Mouse (Mus musculus) liver, embryonic 11.5 days (tissue): ENCODE data around the gene Hist1h2bf. TPM values are rescaled to one million over a fixed set of nuclear protein-coding genes. Genes with fewer than 3 reads are reported as not detected.

Experiments
- microRNA-seq: library from miRNA; unstranded; fragments of <30 nt; microRNA quantifications from one replicate; pipeline ENCODE4, GENCODE M21; 2017; ENCODE audit warnings: borderline number of aligned reads
- polyA plus RNA-seq: library from polyadenylated mRNA; unstranded; fragments of >200 nt; fragmentation: Nextera tagmentation; extraction: Ambion mirVana; gene quantifications from 2 replicates; pipeline ENCODE4 v1.2.1, GENCODE M21; 2014

Gene Hist1h2bf
- polyA plus RNA-seq, 1 experiment from 2014 or later = 1.8 TPM

Small RNA genes within 50 kb of the gene (microRNA-seq; reads per million reads assigned to microRNA genes)
- gene Gm44297 (4.2 reads per million, percentile 9 among the genes with 10 or more reads in this experiment), gene Gm44359 (1.1 reads per million), gene Gm44394 (1.8 reads per million)

Other genes starting within 250 kb of the Hist1h2bf start
- gene Zfp322a, start 205.0 kb downstream of the Hist1h2bf start, polyA plus RNA-seq = 36.4 and 37.0 TPM in 2 replicates
- 13.1 and 13.4 TPM in 2 replicates for gene Abt1, start 150.3 kb downstream of the Hist1h2bf start, polyA plus RNA-seq
- gene Btn1a1, start 108.3 kb downstream of the Hist1h2bf start, polyA plus RNA-seq = 1.8 and 2.2 TPM in 2 replicates
- 0.08 and 0.32 TPM in 2 replicates for gene Btn2a2, start 85.3 kb downstream of the Hist1h2bf start, polyA plus RNA-seq
- gene Hist1h4h, start 43.1 kb downstream of the Hist1h2bf start, polyA plus RNA-seq = 3.3 and 4.3 TPM in 2 replicates
- gene Hist1h2af, start 40.3 kb downstream of the Hist1h2bf start, polyA plus RNA-seq = 1.1 and 5.1 TPM in 2 replicates
- gene Hist1h3g, start 38.8 kb downstream of the Hist1h2bf start, polyA plus RNA-seq = 5.2 TPM in 2 replicates
- 1.6 and 1.7 TPM in 2 replicates for gene Hist1h2bh, start 30.8 kb downstream of the Hist1h2bf start, polyA plus RNA-seq
- gene Hist1h3f, start 30.1 kb downstream of the Hist1h2bf start, polyA plus RNA-seq = 0.42 and 0.62 TPM in 2 replicates
- 0.66 and 1.4 TPM in 2 replicates for gene Hist1h4f, start 22.5 kb downstream of the Hist1h2bf start, polyA plus RNA-seq
- gene Hist1h1d, start 20.9 kb downstream of the Hist1h2bf start, polyA plus RNA-seq = 0.68 and 0.82 TPM in 2 replicates
- 3.5 and 5.6 TPM in 2 replicates for gene Hist1h3e, start 11.8 kb downstream of the Hist1h2bf start, polyA plus RNA-seq
- 61.3 and 62.9 TPM in 2 replicates for gene Hist1h2ae, start 3.0 kb downstream of the Hist1h2bf start, polyA plus RNA-seq
- gene Hist1h2bg, start 2.8 kb downstream of the Hist1h2bf start, polyA plus RNA-seq = 5.7 and 6.3 TPM in 2 replicates
- 0.84 and 0.92 TPM in 2 replicates for gene Hist1h2ad, start 185 bp upstream of the Hist1h2bf start, polyA plus RNA-seq
- 7.7 and 8.5 TPM in 2 replicates for gene Hist1h3d, start 1.6 kb upstream of the Hist1h2bf start, polyA plus RNA-seq
- gene Hist1h4d, start 7.4 kb upstream of the Hist1h2bf start, polyA plus RNA-seq = 92.8 and 99.3 TPM in 2 replicates
- gene Hist1h2be, start 46.9 kb upstream of the Hist1h2bf start, polyA plus RNA-seq = 4.4 TPM in 2 replicates
- gene Hist1h1e, start 48.4 kb upstream of the Hist1h2bf start, polyA plus RNA-seq = 17.5 and 21.2 TPM in 2 replicates
- gene Hist1h2ac, start 109.8 kb upstream of the Hist1h2bf start, polyA plus RNA-seq = 0.79 and 1.5 TPM in 2 replicates
- gene Hist1h2bc, start 110.0 kb upstream of the Hist1h2bf start, polyA plus RNA-seq = 31.9 and 35.7 TPM in 2 replicates
- not detected in 2 replicates for gene Hist1h1t, start 121.6 kb upstream of the Hist1h2bf start, polyA plus RNA-seq
- 5.1 and 5.2 TPM in 2 replicates for gene Hist1h4c, start 124.3 kb upstream of the Hist1h2bf start, polyA plus RNA-seq
- 6.1 and 7.2 TPM in 2 replicates for gene Hfe, start 136.7 kb upstream of the Hist1h2bf start, polyA plus RNA-seq
- gene Hist1h1c, start 164.6 kb upstream of the Hist1h2bf start, polyA plus RNA-seq = 24.2 and 25.8 TPM in 2 replicates
- 6.1 and 6.7 TPM in 2 replicates for gene Hist1h3c, start 171.4 kb upstream of the Hist1h2bf start, polyA plus RNA-seq
- 3.1 and 4.6 TPM in 2 replicates for gene Hist1h2bb, start 172.5 kb upstream of the Hist1h2bf start, polyA plus RNA-seq
- 38.5 and 42.1 TPM in 2 replicates for gene Hist1h2ab, start 176.9 kb upstream of the Hist1h2bf start, polyA plus RNA-seq
- 5.5 and 8.3 TPM in 2 replicates for gene Hist1h3b, start 178.1 kb upstream of the Hist1h2bf start, polyA plus RNA-seq
- gene Hist1h4b, start 182.8 kb upstream of the Hist1h2bf start, polyA plus RNA-seq = 4.0 TPM in 2 replicates
- gene Hist1h4a, start 187.0 kb upstream of the Hist1h2bf start, polyA plus RNA-seq = 0.57 TPM in 1 of 2 replicates, not detected in the other
- 4.2 and 8.8 TPM in 2 replicates for gene Hist1h3a, start 188.2 kb upstream of the Hist1h2bf start, polyA plus RNA-seq
- 2.8 and 3.9 TPM in 2 replicates for gene Hist1h1a, start 189.5 kb upstream of the Hist1h2bf start, polyA plus RNA-seq
- gene Trim38, start 195.7 kb upstream of the Hist1h2bf start, polyA plus RNA-seq = not detected in 2 replicates
- gene Slc17a2, start 232.8 kb upstream of the Hist1h2bf start, polyA plus RNA-seq = 0.26 and 0.56 TPM in 2 replicates